Mouse (Mus musculus) liver, adult 2 months (tissue): Measurements from ENCODE around the gene Ckap4. TPM values are rescaled to one million over a fixed set of nuclear protein-coding genes. Genes with fewer than 3 reads are reported as not detected.

Experiments
- DNase-seq: peaks from one replicate; pipeline ENCODE4 v3.0.0-alpha.2; 2011; ENCODE audit warnings: low read depth, low spot score; ENCODE audit errors: extremely low read depth
- H3K27ac ChIP-seq: fragments of 200-500 bp; replicated peaks from 2 replicates; pipeline ENCODE4 v1.5.1; 2012; ENCODE audit warnings: low read depth, mild to moderate bottlenecking, control low read depth, inconsistent platforms, low read length; ENCODE audit not compliant: insufficient read depth
- H3K27me3 ChIP-seq: fragments of 200-500 bp; 2 replicates; pipeline ENCODE4 v1.6.1; 2012; ENCODE audit warnings: mild to moderate bottlenecking, moderate library complexity, low read length, inconsistent platforms; ENCODE audit not compliant: control insufficient read depth, insufficient read depth
- H3K36me3 ChIP-seq: fragments of 200-500 bp; 2 replicates; pipeline ENCODE4 v1.6.1; 2012; ENCODE audit warnings: low read length, inconsistent platforms; ENCODE audit not compliant: control insufficient read depth, insufficient read depth
- H3K4me1 ChIP-seq: fragments of 200-500 bp; 2 replicates; pipeline ENCODE4 v1.6.1; 2011; ENCODE audit warnings: low read length; ENCODE audit not compliant: control insufficient read depth, insufficient read depth
- H3K4me3 ChIP-seq: fragments of 200-500 bp; 2 replicates; pipeline ENCODE4 v1.5.1; 2011; ENCODE audit warnings: low read depth, mild to moderate bottlenecking, control low read depth, low read length, moderate library complexity; ENCODE audit not compliant: insufficient read depth
- H3K79me2 ChIP-seq: fragments of 200-500 bp; 2 replicates; pipeline ENCODE4 v1.6.1; 2012; ENCODE audit warnings: inconsistent platforms, mild to moderate bottlenecking, low read length, moderate library complexity; ENCODE audit not compliant: control insufficient read depth, insufficient read depth
- H3K9ac ChIP-seq: fragments of 200-500 bp; 2 replicates; pipeline ENCODE4 v1.6.1; 2012; ENCODE audit warnings: low read depth, mild to moderate bottlenecking, control low read depth, inconsistent platforms, low read length
- CTCF ChIP-seq: fragments of 200-500 bp; IDR thresholded peaks from 2 replicates; pipeline ENCODE4 v1.5.1; 2011; ENCODE audit warnings: low read depth, low read length, control low read depth
- POLR2A ChIP-seq: fragments of 200-500 bp; IDR thresholded peaks from 2 replicates; pipeline ENCODE4 v1.6.1; 2011; ENCODE audit warnings: low read length, control low read depth; ENCODE audit not compliant: insufficient read depth; ENCODE audit errors: extremely low read depth
- WGBS: fragments of 180-500 bp; shearing (Covaris S2); methylation state at CpG from one replicate; pipeline ENCODE4 v1.1.7; 2018; 5-methylcytosine and 5-hydroxymethylcytosine counted together
- polyA plus RNA-seq: library from polyadenylated mRNA; depleted of rRNA; stranded (reverse); fragments of >200 nt; gene quantifications from 2 replicates; pipeline ENCODE4 v1.2.3, GENCODE M21; 2012
- total RNA-seq: library from RNA; depleted of rRNA; stranded (reverse); fragments of >200 nt; gene quantifications from 2 replicates; pipeline ENCODE4 v1.2.3, GENCODE M21; 2014

Gene Ckap4
- total and polyA plus RNA-seq, 2 experiments: 0.83 to 1.5 TPM

GRCm38 (mm10) chr10:84577071-84577727, 43.3 kb upstream of the Ckap4 start:
- peak; percentile 83 for DNase-seq
- H3K4me3 ChIP-seq: peak overlapping the region; percentile 78
- peak overlapping the region; percentile 94 for H3K27ac ChIP-seq
- TF ChIP-seq CTCF (no peak), POLR2A (no peak)
- peak overlapping the region; percentile 85 for H3K9ac ChIP-seq
- H3K27me3 ChIP-seq: no peaks in the 10 kb centered on the region
- peaks cover 27% of the 10 kb centered on the region for H3K79me2 ChIP-seq
- no peaks in the 10 kb centered on the region for H3K36me3 ChIP-seq
- under 1% methylated on average over 38 of the region's 38 CpGs for WGBS
- H3K4me1 ChIP-seq: peaks cover 14% of the 10 kb centered on the region

- Histone ChIP-seq H3K36me3 (no peaks in the 10 kb centered on the region), H3K79me2 (peaks cover 24% of the 10 kb centered on the region; the same call in 1 of the 2 replicates), H3K9ac (peak within 1 kb of the TSS; percentile 85), H3K27ac (peak within 1 kb of the TSS; percentile 94), H3K4me1 (peaks cover 14% of the 10 kb centered on the region), H3K27me3 (no peaks in the 10 kb centered on the region), H3K4me3 (peak within 1 kb of the TSS; percentile 78)
- TF ChIP-seq POLR2A (peak; percentile 67; the same call in 1 of the 2 replicates), CTCF (no peak)
- DNase-seq: peak; percentile 87
- under 1% methylated on average over 46 of the region's 46 CpGs for WGBS
Measured at GRCm38 (mm10) chr10:84576395-84577070, 42.7 kb upstream of the Ckap4 start, which contains the start of gene Tcp11l2. Tcp11l2 (plus strand) TSS chr10:84576626.

- Histone ChIP-seq H3K4me3 (peak overlapping the region; percentile 47), H3K36me3 (no peaks in the 10 kb centered on the region), H3K27me3 (no peaks in the 10 kb centered on the region), H3K4me1 (peaks cover 14% of the 10 kb centered on the region), H3K27ac (peak overlapping the region; percentile 65), H3K79me2 (peaks cover 22% of the 10 kb centered on the region; the same call in 1 of the 2 replicates), H3K9ac (peak overlapping the region; percentile 40)
- TF ChIP-seq POLR2A (no peak), CTCF (no peak)
- 0% methylated on average over 14 of the region's 14 CpGs for WGBS
- DNase-seq: peak; percentile 90
Measured at GRCm38 (mm10) chr10:84576029-84576394, 42.1 kb upstream of the Ckap4 start.

GRCm38 (mm10) chr10:84573671-84574420, 40.0 kb upstream of the Ckap4 start:
- no peak for DNase-seq
- no peak overlapping the region for H3K4me3 ChIP-seq
- WGBS: 62% methylated on average over 5 of the region's 5 CpGs
- H3K4me1 ChIP-seq: peaks cover 13% of the 10 kb centered on the region
- no peaks in the 10 kb centered on the region for H3K27me3 ChIP-seq
- no peaks in the 10 kb centered on the region for H3K36me3 ChIP-seq
- TF ChIP-seq CTCF (no peak), POLR2A (no peak)
- H3K9ac ChIP-seq: no peak overlapping the region
- no peak overlapping the region for H3K27ac ChIP-seq
- H3K79me2 ChIP-seq: peaks cover 12% of the 10 kb centered on the region; the same call in 1 of the 2 replicates

- DNase-seq: no peak
- H3K79me2 ChIP-seq: no peaks in the 10 kb centered on the region
Measured at GRCm38 (mm10) chr10:84571052-84571639, 37.3 kb upstream of the Ckap4 start.

More at GRCm38 (mm10) chr10:84571052-84571639, 37.3 kb upstream of the Ckap4 start:
- Histone ChIP-seq H3K36me3 (no peaks in the 10 kb centered on the region), H3K27me3 (no peaks in the 10 kb centered on the region), H3K27ac (no peak overlapping the region), H3K4me1 (peaks cover 1% of the 10 kb centered on the region; the same call in 1 of the 2 replicates), H3K4me3 (no peak overlapping the region), H3K9ac (no peak overlapping the region)
- 84% methylated on average over 10 of the region's 10 CpGs for WGBS
- TF ChIP-seq CTCF (no peak), POLR2A (no peak)
